Mouse (Mus musculus) neural tube, embryonic 14.5 days (tissue): Measurements from ENCODE around the gene Foxn1. TPM values are rescaled to one million over a fixed set of nuclear protein-coding genes. Genes with fewer than 3 reads are reported as not detected.

ENCODE experiments used
- ATAC-seq: fragments of 200-750 bp; cut with Nextera tagmentation; 2 replicates; pipeline ENCODE4 v1.8.0; 2017; ENCODE audit warnings: low read depth, mild to moderate bottlenecking, moderate TSS enrichment, moderate library complexity
- H3K27ac ChIP-seq: fragments of 300-500 bp; sonication (generic); 2 replicates; pipeline ENCODE4 v1.5.1; 2014; ENCODE audit warnings: low read depth, mild to moderate bottlenecking, control low read depth, low read length, moderate library complexity, mixed read lengths
- H3K27me3 ChIP-seq: fragments of 300-500 bp; sonication (generic); 2 replicates; pipeline ENCODE4 v1.6.1; 2014; ENCODE audit warnings: low read length; ENCODE audit not compliant: control insufficient read depth, insufficient read depth
- H3K36me3 ChIP-seq: fragments of 300-500 bp; sonication (generic); 2 replicates; pipeline ENCODE4 v1.6.1; 2014; ENCODE audit warnings: low read length, mixed read lengths; ENCODE audit not compliant: control insufficient read depth, insufficient read depth
- H3K4me1 ChIP-seq: fragments of 300-500 bp; sonication (generic); 2 replicates; pipeline ENCODE4 v1.6.1; 2014; ENCODE audit warnings: low read length; ENCODE audit not compliant: control insufficient read depth, insufficient read depth
- H3K4me2 ChIP-seq: fragments of 300-500 bp; sonication (generic); 2 replicates; pipeline ENCODE4 v1.6.1; 2014; ENCODE audit warnings: mild to moderate bottlenecking, low read depth, low read length, control low read depth
- H3K4me3 ChIP-seq: fragments of 300-500 bp; sonication (generic); 2 replicates; pipeline ENCODE4 v1.5.1; 2014; ENCODE audit warnings: low read depth, low read length, control low read depth, mixed read lengths
- H3K9ac ChIP-seq: fragments of 300-500 bp; sonication (generic); replicated peaks from 2 replicates; pipeline ENCODE4 v1.6.1; 2014; ENCODE audit warnings: low read depth, mild to moderate bottlenecking, control low read depth, low read length, mixed read lengths
- H3K9me3 ChIP-seq: fragments of 300-500 bp; sonication (generic); 2 replicates; pipeline ENCODE4 v1.6.1; 2016; ENCODE audit warnings: low read length; ENCODE audit not compliant: control insufficient read depth
- WGBS: fragments of 180-500 bp; shearing (Covaris S2); extraction: QIAGEN DNeasy Blood & Tissue Kit; methylation state at CpG from one replicate; pipeline ENCODE4 v1.1.7; 2014; 5-methylcytosine and 5-hydroxymethylcytosine counted together
- polyA plus RNA-seq: library from polyadenylated mRNA; unstranded; fragments of >200 nt; fragmentation: Nextera tagmentation; extraction: Ambion mirVana; gene quantifications from 2 replicates; pipeline ENCODE4 v1.2.1, GENCODE M21; 2014

Gene Foxn1
- polyA plus RNA-seq, 1 experiment from 2014 or later = not detected

DNA sequence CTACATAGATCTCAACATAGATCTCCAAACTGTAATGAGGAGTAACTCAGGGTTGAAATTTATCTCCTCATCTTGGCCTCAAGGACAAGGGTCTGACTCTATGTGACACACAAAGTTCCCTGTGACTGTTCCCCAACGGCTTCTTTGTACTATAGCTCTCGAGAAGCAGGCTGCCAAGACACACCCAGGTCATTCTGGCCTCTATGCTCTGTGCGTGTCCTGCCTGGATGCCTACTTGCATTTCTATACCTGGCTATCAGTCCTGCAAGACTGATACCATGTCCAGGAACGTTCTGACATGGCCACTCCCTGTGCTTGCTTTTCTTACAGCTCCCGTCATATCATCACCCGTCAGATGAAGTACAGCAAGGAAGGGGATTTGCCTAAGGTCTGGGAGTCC is 15.7 kb upstream of the Foxn1 start:
- H3K27me3 ChIP-seq = no peaks in the 10 kb centered on the region
- ATAC-seq = no peak
- no peak overlapping the region for H3K4me2 ChIP-seq
- 76% methylated on average over 6 of the region's 6 CpGs for WGBS
- no peak overlapping the region for H3K4me3 ChIP-seq
- no peaks in the 10 kb centered on the region for H3K9me3 ChIP-seq
- H3K9ac ChIP-seq = no peak overlapping the region
- no peak overlapping the region for H3K27ac ChIP-seq
- H3K4me1 ChIP-seq = 0 out of 2 replicates have a peak, but pooled peaks cover 3% of the 10 kb centered on the region
- no peaks in the 10 kb centered on the region for H3K36me3 ChIP-seq

DNA sequence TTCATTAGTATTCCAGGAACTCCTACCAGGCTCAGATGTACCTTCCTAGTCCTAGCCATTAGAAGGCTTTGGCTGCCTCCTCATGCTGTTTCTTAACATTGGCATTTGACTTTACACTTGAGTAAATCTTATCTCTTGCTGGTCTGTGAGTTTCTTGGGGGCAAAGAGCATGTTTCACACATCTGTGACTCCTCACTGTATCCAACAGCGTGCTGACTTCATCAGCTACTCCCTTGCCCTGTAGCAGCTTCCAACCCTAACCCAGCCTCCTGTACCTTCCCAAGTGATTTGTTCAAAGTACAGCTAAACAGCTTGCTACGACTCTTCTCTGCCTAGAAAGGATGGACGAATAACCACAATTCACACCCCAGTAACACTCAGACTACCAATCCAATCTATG is 15.1 kb upstream of the Foxn1 start:
- H3K4me1 ChIP-seq = 0 out of 2 replicates have a peak, but pooled peaks cover 4% of the 10 kb centered on the region
- no peak overlapping the region for H3K4me3 ChIP-seq
- H3K27ac ChIP-seq = no peak overlapping the region
- no peak overlapping the region for H3K4me2 ChIP-seq
- ATAC-seq = no peak
- H3K27me3 ChIP-seq = no peaks in the 10 kb centered on the region
- no peak overlapping the region for H3K9ac ChIP-seq
- no peaks in the 10 kb centered on the region for H3K36me3 ChIP-seq
- WGBS = 76% methylated on average over 3 of the region's 3 CpGs
- H3K9me3 ChIP-seq = no peaks in the 10 kb centered on the region

GRCm38 (mm10) chr11:78400936-78401335 is 14.6 kb upstream of the Foxn1 start:
- H3K27ac ChIP-seq = no peak overlapping the region
- 74% methylated on average over 3 of the region's 3 CpGs for WGBS
- H3K4me2 ChIP-seq = no peak overlapping the region
- no peaks in the 10 kb centered on the region for H3K27me3 ChIP-seq
- no peak overlapping the region for H3K9ac ChIP-seq
- 0 out of 2 replicates have a peak, but pooled peaks cover 4% of the 10 kb centered on the region for H3K4me1 ChIP-seq
- ATAC-seq = no peak
- no peak overlapping the region for H3K4me3 ChIP-seq
- H3K36me3 ChIP-seq = no peaks in the 10 kb centered on the region
- H3K9me3 ChIP-seq = no peaks in the 10 kb centered on the region

DNA sequence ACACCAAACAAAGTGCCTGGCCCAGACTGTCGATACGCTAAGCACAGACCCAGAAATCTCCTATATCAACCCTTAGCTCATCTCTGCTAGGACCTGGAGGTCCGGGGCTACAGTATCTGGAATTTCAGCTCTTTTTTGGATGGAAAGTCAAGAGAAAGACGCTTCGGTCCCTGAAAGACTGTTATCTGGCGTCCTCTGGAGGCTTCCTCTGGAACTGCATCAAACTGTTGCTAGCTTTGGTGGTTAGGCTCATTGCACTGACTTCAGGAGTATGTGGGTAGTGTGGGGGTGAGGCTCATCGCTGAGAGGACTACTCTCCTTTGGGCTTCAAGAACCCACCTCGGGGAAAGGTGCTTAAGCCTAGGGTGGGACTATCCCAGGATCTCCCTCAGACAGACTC is 13.3 kb upstream of the Foxn1 start:
- H3K9me3 ChIP-seq = no peaks in the 10 kb centered on the region
- no peak for ATAC-seq
- H3K4me3 ChIP-seq = no peak overlapping the region
- no peak overlapping the region for H3K4me2 ChIP-seq
- 22% methylated on average over 8 of the region's 8 CpGs for WGBS
- H3K27me3 ChIP-seq = no peaks in the 10 kb centered on the region
- no peak overlapping the region for H3K9ac ChIP-seq
- H3K27ac ChIP-seq = no peak overlapping the region
- H3K36me3 ChIP-seq = no peaks in the 10 kb centered on the region
- H3K4me1 ChIP-seq = 0 out of 2 replicates have a peak, but pooled peaks cover 4% of the 10 kb centered on the region

DNA sequence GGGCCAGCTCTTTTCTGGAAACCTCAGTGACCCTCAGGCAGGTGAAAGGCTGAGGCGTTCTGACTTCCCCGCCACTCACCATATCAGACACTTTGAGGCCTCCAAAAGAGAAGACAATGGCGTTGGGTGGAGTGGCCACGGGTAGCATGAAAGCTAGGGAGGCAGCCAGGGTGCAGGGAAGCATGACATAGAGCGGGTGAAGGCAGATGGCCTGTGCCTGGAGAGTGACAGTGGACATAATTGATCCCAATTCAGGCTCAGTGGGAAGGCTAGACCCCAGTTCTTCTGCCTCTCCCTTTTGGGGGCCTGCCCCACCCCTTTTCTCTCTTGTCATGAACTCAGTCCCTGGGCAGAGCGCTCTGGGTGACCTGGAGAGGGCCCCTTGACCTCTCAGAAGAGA is 11.9 kb upstream of the Foxn1 start:
- Histone ChIP-seq H3K9me3 (no peaks in the 10 kb centered on the region), H3K4me1 (0 out of 2 replicates have a peak, but pooled peaks cover 4% of the 10 kb centered on the region), H3K36me3 (no peaks in the 10 kb centered on the region), H3K27me3 (no peaks in the 10 kb centered on the region), H3K4me2 (no peak overlapping the region), H3K9ac (no peak overlapping the region), H3K4me3 (no peak overlapping the region), H3K27ac (no peak overlapping the region)
- no peak for ATAC-seq
- 60% methylated on average over 6 of the region's 6 CpGs for WGBS

DNA sequence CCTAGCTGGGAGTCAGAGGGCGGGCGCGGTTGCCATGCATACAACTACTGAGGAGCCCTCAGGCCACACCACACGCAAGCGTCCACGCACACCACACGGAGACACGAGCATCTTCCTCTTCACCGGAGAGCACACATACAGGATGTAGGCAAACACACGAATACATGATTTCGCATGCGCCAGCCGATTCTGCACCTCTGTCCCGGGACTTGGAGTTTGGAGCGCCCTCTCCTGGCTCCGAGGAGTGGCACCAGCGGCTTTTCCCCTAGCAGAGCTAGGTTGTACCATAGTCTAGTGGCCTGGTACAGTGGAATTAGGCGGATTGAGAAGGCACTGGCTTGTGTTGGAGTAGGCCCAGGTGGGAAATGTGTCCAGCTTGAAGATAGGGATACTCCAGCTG is 11.0 kb upstream of the Foxn1 start:
- peak overlapping the region; percentile 21; the same call in 1 of the 2 replicates for H3K9ac ChIP-seq
- ATAC-seq = peak; percentile 65; the same call in 1 of the 2 replicates
- 10% methylated on average over 18 of the region's 18 CpGs for whole genome bisulfite sequencing

DNA sequence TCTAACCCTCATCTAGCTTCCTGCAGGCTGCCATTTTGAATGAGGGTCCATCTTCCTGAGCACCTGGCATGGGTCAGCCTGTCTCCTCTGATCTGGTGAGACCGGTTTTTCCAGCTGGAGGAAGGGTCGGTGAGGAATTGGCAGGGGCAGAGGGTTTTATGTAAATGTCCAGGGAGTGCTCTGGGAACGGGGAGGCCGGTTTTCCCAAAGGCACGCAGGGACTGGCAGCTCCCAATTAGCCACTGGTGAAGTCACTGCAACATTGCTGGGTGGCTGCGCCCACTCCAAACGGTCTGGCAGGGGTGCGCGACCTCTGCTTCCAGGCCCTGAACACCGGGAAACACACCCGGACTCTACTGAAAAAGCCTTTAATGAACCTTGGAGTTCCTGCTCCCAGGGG is 10.6 kb upstream of the Foxn1 start:
- Histone ChIP-seq H3K4me3 (0 out of 2 replicates have a peak overlapping the region, but pooled peaks have one; percentile 4), H3K9me3 (no peaks in the 10 kb centered on the region), H3K9ac (peak overlapping the region; percentile 21; the same call in 1 of the 2 replicates), H3K4me1 (0 out of 2 replicates have a peak, but pooled peaks cover 4% of the 10 kb centered on the region), H3K27me3 (no peaks in the 10 kb centered on the region), H3K4me2 (peak overlapping the region; percentile 43; the same call in 1 of the 2 replicates), H3K36me3 (no peaks in the 10 kb centered on the region), H3K27ac (no peak overlapping the region)
- ATAC-seq = no peak
- WGBS = 48% methylated on average over 11 of the region's 11 CpGs

More for the DNA sequence above, 11.0 kb upstream of the Foxn1 start:
- Histone ChIP-seq H3K4me1 (0 out of 2 replicates have a peak, but pooled peaks cover 4% of the 10 kb centered on the region), H3K27me3 (no peaks in the 10 kb centered on the region), H3K4me3 (0 out of 2 replicates have a peak overlapping the region, but pooled peaks have one; percentile 4), H3K4me2 (peak overlapping the region; percentile 43; the same call in 1 of the 2 replicates), H3K27ac (no peak overlapping the region), H3K9me3 (no peaks in the 10 kb centered on the region), H3K36me3 (no peaks in the 10 kb centered on the region)

DNA sequence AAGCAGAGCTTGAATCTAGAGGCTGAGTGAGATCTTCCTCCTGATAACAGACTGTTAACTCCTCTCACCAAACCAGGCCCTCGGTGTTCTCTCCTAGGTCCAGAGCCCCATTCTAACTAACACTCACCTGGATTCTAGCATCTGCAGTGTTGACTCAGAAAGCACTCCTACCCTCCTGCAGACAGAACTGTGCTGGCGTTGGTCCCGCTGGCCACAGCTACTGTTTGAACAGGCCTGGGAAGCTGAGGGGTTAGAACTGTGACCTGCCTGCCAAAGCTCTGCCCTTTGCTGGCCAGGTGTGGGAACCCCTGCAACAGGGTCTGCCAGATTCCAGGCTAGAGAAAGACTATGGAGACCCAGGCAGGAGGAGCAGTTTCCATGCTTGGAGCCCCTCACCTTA is 6.4 kb upstream of the Foxn1 start:
- H3K27ac ChIP-seq = no peak overlapping the region
- no peak overlapping the region for H3K9ac ChIP-seq
- no peaks in the 10 kb centered on the region for H3K36me3 ChIP-seq
- ATAC-seq = no peak
- WGBS = 86% methylated on average over 3 of the region's 3 CpGs
- H3K27me3 ChIP-seq = no peaks in the 10 kb centered on the region
- no peak overlapping the region for H3K4me3 ChIP-seq
- H3K4me2 ChIP-seq = no peak overlapping the region
- H3K9me3 ChIP-seq = no peaks in the 10 kb centered on the region
- H3K4me1 ChIP-seq = 0 out of 2 replicates have a peak, but pooled peaks cover 4% of the 10 kb centered on the region

- WGBS = 89% methylated on average over 10 of the region's 10 CpGs
- H3K4me1 ChIP-seq = no peaks in the 10 kb centered on the region
Observed at GRCm38 (mm10) chr11:78385776-78386175, 582 bp downstream of the Foxn1 start.

More at GRCm38 (mm10) chr11:78385776-78386175, 582 bp downstream of the Foxn1 start:
- H3K27me3 ChIP-seq = no peaks in the 10 kb centered on the region
- no peaks in the 10 kb centered on the region for H3K9me3 ChIP-seq
- no peak for ATAC-seq
- H3K4me2 ChIP-seq = no peak overlapping the region
- H3K27ac ChIP-seq = no peak overlapping the region
- H3K36me3 ChIP-seq = no peaks in the 10 kb centered on the region
- H3K9ac ChIP-seq = no peak overlapping the region
- H3K4me3 ChIP-seq = no peak overlapping the region
